13 mouse cellular contexts compared by ENCODE assay signal in the genomic region with DNA sequence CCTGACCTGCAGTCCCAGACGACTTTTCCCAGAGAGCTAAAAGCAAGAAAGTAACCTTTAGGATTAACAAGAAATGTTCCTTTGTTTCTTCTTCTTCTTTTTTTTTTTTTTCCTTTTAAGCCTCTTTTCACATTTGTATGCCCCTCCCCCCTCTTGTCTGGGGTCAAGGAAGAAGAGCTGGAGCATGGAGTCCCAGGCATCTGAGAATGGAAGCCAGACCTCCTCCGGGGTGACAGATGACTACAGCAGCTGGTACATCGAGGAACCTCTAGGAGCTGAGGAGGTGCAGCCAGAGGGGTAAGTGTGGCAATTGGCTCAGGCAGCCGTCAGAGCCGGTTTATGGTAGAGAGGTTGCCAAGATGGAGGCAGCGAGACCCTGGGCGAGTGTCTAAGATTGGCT. TPM values are rescaled to one million over a fixed set of nuclear protein-coding genes. Genes with fewer than 3 reads are reported as not detected.
DNase-seq lines count a peak whose midpoint lies in the region; ATAC-seq and TF ChIP-seq lines count a peak whose summit lies in the region.
"Had no signal": no experiment of that assay in that cellular context is flagged by ENCODE, and none has a peak within 500 bp of the region (broad histone marks: within the 10 kb centered on the region; RNA-seq: fewer than 3 reads in every experiment).

No protein-coding gene starts in this region.

- H3K4me3 ChIP-seq in forebrain, embryonic 13.5 days, result no peak overlapping the region
- no peak overlapping the region for H3K4me3 ChIP-seq in forebrain, embryonic 15.5 days
- H3K4me3 ChIP-seq in hindbrain, postnatal 0 days (ENCODE audit: low read length), result no peak overlapping the region
- H3K4me3 ChIP-seq: liver, embryonic 13.5 days had no signal

- H3K27ac ChIP-seq in forebrain, embryonic 13.5 days, result 0 out of 2 replicates have a peak overlapping the region, but pooled peaks have one; percentile 55
- H3K27ac ChIP-seq in forebrain, embryonic 15.5 days (replicated peaks), result no peak overlapping the region
- H3K27ac ChIP-seq in hindbrain, postnatal 0 days, result peak overlapping the region; percentile 54; the same call in 1 of the 2 replicates
- H3K27ac ChIP-seq: liver, embryonic 13.5 days had no signal

- H3K27me3 ChIP-seq in forebrain, embryonic 13.5 days, result no peaks in the 10 kb centered on the region; the same call in 1 of the 2 replicates
- H3K27me3 ChIP-seq in forebrain, embryonic 15.5 days, result no peaks in the 10 kb centered on the region
- no peaks in the 10 kb centered on the region for H3K27me3 ChIP-seq in hindbrain, postnatal 0 days (ENCODE audit: insufficient read depth, low read length)

- DNase-seq in testis, postnatal 14 days (ENCODE audit: low spot score), result peak; percentile 61
- DNase-seq in testis, postnatal 10 days (ENCODE audit: low spot score), result no peak
- peak; percentile 74 for DNase-seq in hindbrain, postnatal 0 days (ENCODE audit: low spot score)
- DNase-seq in lung, postnatal 25 days (ENCODE audit: low spot score), result no peak
- DNase-seq in adrenal gland, postnatal 14 days, result no peak
- DNase-seq: B cell, adult 2 months; kidney, postnatal 36 days; liver, embryonic 13.5 days; right cerebral cortex, postnatal 25 days had no signal

- H3K36me3 ChIP-seq in forebrain, embryonic 13.5 days (ENCODE audit: poor library complexity, severe bottlenecking), result no peaks in the 10 kb centered on the region
- no peaks in the 10 kb centered on the region for H3K36me3 ChIP-seq in forebrain, embryonic 15.5 days
- H3K36me3 ChIP-seq in hindbrain, postnatal 0 days (ENCODE audit: insufficient read depth, low read length), result no peaks in the 10 kb centered on the region
- H3K36me3 ChIP-seq: liver, embryonic 13.5 days had no signal

- 44% methylated on average over 7 of the region's 7 CpGs for WGBS in forebrain, embryonic 13.5 days
- 37% methylated on average over 7 of the region's 7 CpGs for WGBS in forebrain, embryonic 15.5 days
- 23% methylated on average over 7 of the region's 7 CpGs for WGBS in hindbrain, postnatal 0 days

- H3K9me3 ChIP-seq in forebrain, embryonic 13.5 days (replicated peaks), result no peaks in the 10 kb centered on the region
- no peaks in the 10 kb centered on the region for H3K9me3 ChIP-seq in forebrain, embryonic 15.5 days
- H3K9me3 ChIP-seq in hindbrain, postnatal 0 days (ENCODE audit: low read length), result no peaks in the 10 kb centered on the region
- H3K9me3 ChIP-seq: liver, embryonic 13.5 days had no signal

- H3K4me2 ChIP-seq in forebrain, embryonic 13.5 days, result no peak overlapping the region
- no peak overlapping the region for H3K4me2 ChIP-seq in forebrain, embryonic 15.5 days (replicated peaks)
- no peak overlapping the region for H3K4me2 ChIP-seq in hindbrain, postnatal 0 days (ENCODE audit: low read depth, low read length)
- H3K4me2 ChIP-seq: liver, embryonic 13.5 days had no signal

- H3K9ac ChIP-seq in forebrain, embryonic 13.5 days, result no peak overlapping the region
- H3K9ac ChIP-seq in forebrain, embryonic 15.5 days (replicated peaks), result no peak overlapping the region
- H3K9ac ChIP-seq in hindbrain, postnatal 0 days (replicated peaks; ENCODE audit: low read length), result no peak overlapping the region
- H3K9ac ChIP-seq: liver, embryonic 13.5 days had no signal

- TF ChIP-seq CTCF in hindbrain, postnatal 0 days (IDR thresholded peaks at IDR 0.05; ENCODE audit: low read depth), result no peak

- H3K4me1 ChIP-seq in forebrain, embryonic 13.5 days, result peaks cover 32% of the 10 kb centered on the region
- peaks cover 34% of the 10 kb centered on the region for H3K4me1 ChIP-seq in forebrain, embryonic 15.5 days
- H3K4me1 ChIP-seq in hindbrain, postnatal 0 days (ENCODE audit: insufficient read depth, low read length), result peaks cover 24% of the 10 kb centered on the region; the same call in 1 of the 2 replicates
- H3K4me1 ChIP-seq: liver, embryonic 13.5 days had no signal

- ATAC-seq in forebrain, embryonic 13.5 days, result no peak
- ATAC-seq in forebrain, embryonic 15.5 days (replicated peaks), result no peak; the same call in 1 of the 2 replicates
- ATAC-seq in hindbrain, postnatal 0 days, result peak; percentile 27
- no peak for ATAC-seq in frontal cortex, adult (ENCODE audit: low TSS enrichment)

RNA-seq across cellular contexts. Expression of gene Ccdc33, which starts 16.3 kb away (rescaled TPM):
- polyA plus RNA-seq in forebrain, embryonic 13.5 days (2015; fragmentation: Nextera tagmentation; extraction: Ambion mirVana), result 1.1 and 1.8 TPM in 2 replicates
- polyA plus RNA-seq in forebrain, embryonic 15.5 days (2015; fragmentation: Nextera tagmentation; extraction: Ambion mirVana), result 0.93 and 1.1 TPM in 2 replicates
- total RNA-seq in hindbrain, postnatal 0 days (2014; rRNA removed), result 0.52 and 1.4 TPM in 2 replicates
- polyA plus RNA-seq in hindbrain, postnatal 0 days (2015; fragmentation: Nextera tagmentation; extraction: Ambion mirVana), result 0.75 and 1.2 TPM in 2 replicates
- total RNA-seq in adrenal gland, postnatal 14 days (2021), result not detected in 2 replicates
- polyA plus RNA-seq: heart, embryonic 14.5 days; liver, embryonic 13.5 days had no signal

Comparison
In these comparisons a context has a peak if more than half of its experiments do, and no peak if none do; other contexts are left out.
1. DNase-seq: peak in testis, postnatal 14 days (single experiment) and hindbrain, postnatal 0 days (single experiment); none in testis, postnatal 10 days (single experiment), lung, postnatal 25 days (single experiment) and adrenal gland, postnatal 14 days (single experiment).